Mouse (Mus musculus) gastrocnemius, postnatal 4 days (tissue): Measurements from ENCODE around the gene Fbxo47. TPM values are rescaled to one million over a fixed set of nuclear protein-coding genes. Genes with fewer than 3 reads are reported as not detected.

Experiments used
- DNase-seq, 2 experiments: peaks; one replicate each; pipeline ENCODE4 v3.0.0; 2021 to 2022; ENCODE audit warnings: low spot score in 2 of 2, mixed read lengths in 2 of 2
- total RNA-seq, 2 experiments: library from RNA; stranded (reverse); gene quantifications; 2 replicates each; pipeline ENCODE4 v1.2.3; 2021

The Fbxo47 gene
- total RNA-seq, 2 experiments from 2014 or later, result 0.27 to 0.44 TPM

- no peak for DNase-seq
Observed at GRCm38 (mm10) chr11:97813085-97813484, 70.9 kb downstream of the Fbxo47 start.

GRCm38 (mm10) chr11:97812491-97812921 is 71.4 kb downstream of the Fbxo47 start:
- no peak for DNase-seq

GRCm38 (mm10) chr11:97811569-97812362 is 72.2 kb downstream of the Fbxo47 start:
- DNase-seq, result no peak

GRCm38 (mm10) chr11:97810970-97811369 is 73.0 kb downstream of the Fbxo47 start:
- no peak for DNase-seq

- DNase-seq, result no peak
Observed at GRCm38 (mm10) chr11:97810356-97810755, 73.6 kb downstream of the Fbxo47 start.

GRCm38 (mm10) chr11:97809235-97810121 is 74.5 kb downstream of the Fbxo47 start:
- no peak for DNase-seq

GRCm38 (mm10) chr11:97808621-97809234 is 75.2 kb downstream of the Fbxo47 start:
- peak in 1 of 2 experiments; percentile 69 for DNase-seq

GRCm38 (mm10) chr11:97808093-97808492 is 75.9 kb downstream of the Fbxo47 start:
- DNase-seq, result no peak

- no peak for DNase-seq
Observed at GRCm38 (mm10) chr11:97807626-97808025, 76.3 kb downstream of the Fbxo47 start.

GRCm38 (mm10) chr11:97806613-97806964 is 77.4 kb downstream of the Fbxo47 start:
- no peak for DNase-seq

- no peak for DNase-seq
Observed at GRCm38 (mm10) chr11:97805662-97806612, 78.0 kb downstream of the Fbxo47 start.

GRCm38 (mm10) chr11:97804841-97805661 is 78.9 kb downstream of the Fbxo47 start:
- no peak for DNase-seq

- DNase-seq, result no peak
Observed at GRCm38 (mm10) chr11:97803847-97804246, 80.1 kb downstream of the Fbxo47 start.

Other genes starting within 250 kb of the Fbxo47 start
- gene Mllt6, start 220.7 kb downstream of the Fbxo47 start, total RNA-seq, result 10 to 100 TPM; 30.8 to 32.1 TPM
- gene Cisd3, start 198.3 kb downstream of the Fbxo47 start, total RNA-seq, result 10 to 100 TPM; 65.5 to 72.0 TPM
- 10 to 100 TPM; 27.3 to 33.0 TPM for gene Pcgf2, start 183.7 kb downstream of the Fbxo47 start, total RNA-seq
- 100 to 1,000 TPM; 203 to 227 TPM for gene Psmb3, start 180.8 kb downstream of the Fbxo47 start, total RNA-seq
- 10 to 100 TPM; 62.7 to 64.2 TPM for gene Pip4k2b, start 139.4 kb downstream of the Fbxo47 start, total RNA-seq
- gene Cwc25, start 117.6 kb downstream of the Fbxo47 start, total RNA-seq, result 10 to 100 TPM; 13.4 to 13.5 TPM
- not detected for gene 1700001P01Rik, start 108.2 kb downstream of the Fbxo47 start, total RNA-seq
- 100 to 1,000 TPM; 976 to 983 TPM for gene Rpl23, start 101.7 kb downstream of the Fbxo47 start, total RNA-seq
- gene Lasp1, start 85.2 kb downstream of the Fbxo47 start, total RNA-seq, result 10 to 100 TPM; 82.0 to 99.0 TPM
- gene B230217C12Rik, start 43.4 kb downstream of the Fbxo47 start, total RNA-seq, result 1 to 10 TPM; 1.0 to 2.4 TPM
- gene Plxdc1, start 102.3 kb upstream of the Fbxo47 start, total RNA-seq, result 1 to 10 TPM; 7.1 to 7.6 TPM
- 1 to 10 TPM; 1.5 to 1.9 TPM for gene Arl5c, start 112.0 kb upstream of the Fbxo47 start, total RNA-seq
- gene Cacnb1, start 138.9 kb upstream of the Fbxo47 start, total RNA-seq, result 100 to 1,000 TPM; 240 to 241 TPM
- gene Rpl19, start 142.6 kb upstream of the Fbxo47 start, total RNA-seq, result 1,000 to 10,000 TPM; 1,153 to 1,224 TPM
- gene Stac2, start 169.3 kb upstream of the Fbxo47 start, total RNA-seq, result under 1 TPM; 0.54 to 0.60 TPM